Mouse (Mus musculus): ENCODE data around the gene E130218I03Rik.
"Not testable (repeated sequence)": the region's sequence is repeated elsewhere in the genome, so short reads cannot be mapped to it uniquely, and the experiment has no call there.

E130218I03Rik gene

GRCm38 (mm10) chr4:134251241-134252130 lies 8.0 kb downstream of the E130218I03Rik start:
- peak; percentile 75 for DNase-seq (ENCODE audit: extremely low spot score, low spot score)

- peak; percentile 72 for DNase-seq (ENCODE audit: extremely low spot score, low spot score)
Observed at GRCm38 (mm10) chr4:134252131-134252910, 8.9 kb downstream of the E130218I03Rik start.

GRCm38 (mm10) chr4:134252911-134253721 lies 9.7 kb downstream of the E130218I03Rik start:
- DNase-seq (ENCODE audit: extremely low spot score, low spot score): peak; percentile 67

- peak; percentile 74 for DNase-seq (ENCODE audit: extremely low spot score, low spot score)
Observed at GRCm38 (mm10) chr4:134253722-134254324, 10.4 kb downstream of the E130218I03Rik start, which contains the start of gene Grrp1. Gene Grrp1, minus strand, starts transcription at chr4:134254106.

GRCm38 (mm10) chr4:134254835-134255234 lies 11.4 kb downstream of the E130218I03Rik start:
- DNase-seq (ENCODE audit: extremely low spot score, low spot score): no peak

GRCm38 (mm10) chr4:134255854-134256253 lies 12.4 kb downstream of the E130218I03Rik start:
- no peak for DNase-seq (ENCODE audit: extremely low spot score, low spot score)

GRCm38 (mm10) chr4:134256407-134257197 lies 13.1 kb downstream of the E130218I03Rik start:
- peak; percentile 62 for DNase-seq (ENCODE audit: extremely low spot score, low spot score)

GRCm38 (mm10) chr4:134257198-134258009 lies 13.9 kb downstream of the E130218I03Rik start:
- DNase-seq (ENCODE audit: extremely low spot score, low spot score): peak; percentile 46

GRCm38 (mm10) chr4:134258354-134258753 lies 14.9 kb downstream of the E130218I03Rik start:
- no peak for DNase-seq (ENCODE audit: extremely low spot score, low spot score)

GRCm38 (mm10) chr4:134263191-134263590 lies 19.7 kb downstream of the E130218I03Rik start:
- peak; percentile 55 for DNase-seq (ENCODE audit: extremely low spot score, low spot score)

GRCm38 (mm10) chr4:134265860-134266585 lies 22.6 kb downstream of the E130218I03Rik start:
- no peak for DNase-seq (ENCODE audit: extremely low spot score, low spot score)

GRCm38 (mm10) chr4:134268102-134268655 lies 24.7 kb downstream of the E130218I03Rik start:
- DNase-seq (ENCODE audit: extremely low spot score, low spot score): no peak

GRCm38 (mm10) chr4:134269622-134270021 lies 26.2 kb downstream of the E130218I03Rik start:
- DNase-seq (ENCODE audit: extremely low spot score, low spot score): not testable (repeated sequence)

- no peak for DNase-seq (ENCODE audit: extremely low spot score, low spot score)
Observed at GRCm38 (mm10) chr4:134271979-134272378, 28.5 kb downstream of the E130218I03Rik start.

GRCm38 (mm10) chr4:134272731-134273416 lies 29.4 kb downstream of the E130218I03Rik start:
- no peak for DNase-seq (ENCODE audit: extremely low spot score, low spot score)

GRCm38 (mm10) chr4:134273417-134274345 lies 30.2 kb downstream of the E130218I03Rik start:
- DNase-seq (ENCODE audit: extremely low spot score, low spot score): no peak
